Mouse (Mus musculus) MEL (cell line): ENCODE results near the gene Ell2. TPM values are rescaled to one million over a fixed set of nuclear protein-coding genes. Genes with fewer than 3 reads are reported as not detected.

Source experiments
- DNase-seq: peaks from one replicate; pipeline ENCODE4 v3.0.0; 2011; ENCODE audit warnings: low read depth, low spot score
- H3K27ac ChIP-seq: 2 replicates; pipeline ENCODE4 v1.5.1; 2012; ENCODE audit warnings: low read depth, mild to moderate bottlenecking, control low read depth, low read length, moderate library complexity; ENCODE audit not compliant: control insufficient read depth
- H3K27me3 ChIP-seq, 2 experiments: fragments of 150-350 bp in 1 of 2; sonication (generic) in 1 of 2; 2 replicates each; pipeline ENCODE4 v1.6.1; 2012; ENCODE audit warnings: low read length in 2 of 2, mild to moderate bottlenecking in 2 of 2, improper control_type of control experiment in 1 of 2, moderate library complexity in 1 of 2; ENCODE audit not compliant: insufficient read depth in 2 of 2, control insufficient read depth in 1 of 2
- H3K36me3 ChIP-seq, 2 experiments: 2 replicates each; pipeline ENCODE4 v1.6.1; 2012 to 2014; ENCODE audit warnings: low read length in 2 of 2, improper control_type of control experiment in 1 of 2, inconsistent platforms in 1 of 2, mild to moderate bottlenecking in 1 of 2; ENCODE audit not compliant: insufficient read depth in 2 of 2, control insufficient read depth in 1 of 2
- H3K4me1 ChIP-seq, 2 experiments: fragments of 150-350 bp in 1 of 2; sonication (generic) in 1 of 2; 2 replicates each; pipeline ENCODE4 v1.6.1; 2012; ENCODE audit warnings: low read length in 2 of 2, improper control_type of control experiment in 1 of 2, mild to moderate bottlenecking in 1 of 2; ENCODE audit not compliant: insufficient read depth in 2 of 2, control insufficient read depth in 1 of 2
- H3K4me3 ChIP-seq, 2 experiments: fragments of 150-350 bp in 1 of 2; sonication (generic) in 1 of 2; 2 replicates each; pipeline ENCODE4 v1.5.1; 2012; ENCODE audit warnings: low read depth in 2 of 2, low read length in 2 of 2, mild to moderate bottlenecking in 2 of 2, moderate library complexity in 2 of 2, control low read depth in 1 of 2, improper control_type of control experiment in 1 of 2; ENCODE audit not compliant: control insufficient read depth in 1 of 2, insufficient read depth in 1 of 2
- H3K79me2 ChIP-seq: 2 replicates; pipeline ENCODE4 v1.6.1; 2012; ENCODE audit warnings: mild to moderate bottlenecking, low read length, moderate library complexity; ENCODE audit not compliant: control insufficient read depth, poor library complexity, insufficient read depth
- H3K9ac ChIP-seq: 2 replicates; pipeline ENCODE4 v1.6.1; 2012; ENCODE audit warnings: low read depth, mild to moderate bottlenecking, control low read depth, low read length, moderate library complexity; ENCODE audit not compliant: control insufficient read depth, poor library complexity, severe bottlenecking
- H3K9me3 ChIP-seq: fragments of 150-350 bp; sonication (generic); replicated peaks from 2 replicates; pipeline ENCODE4 v1.6.1; 2012; ENCODE audit warnings: mild to moderate bottlenecking, low read length, improper control_type of control experiment, moderate library complexity; ENCODE audit not compliant: insufficient read depth
- BHLHE40 ChIP-seq: IDR thresholded peaks from 2 replicates; pipeline ENCODE4 v1.6.1; 2012; ENCODE audit warnings: low read depth, mild to moderate bottlenecking, inconsistent platforms, low read length, improper control_type of control experiment, borderline replicate concordance
- CTCF ChIP-seq, 3 experiments: IDR thresholded peaks in 2 of 3; conservative IDR thresholded peaks in 1 of 3; 2 replicates each; pipeline ENCODE4 v1.5.1; 2011 to 2012; ENCODE audit warnings: low read length in 3 of 3, low read depth in 2 of 3, mild to moderate bottlenecking in 2 of 3, improper control_type of control experiment in 1 of 3, inconsistent platforms in 1 of 3, mixed read lengths in 1 of 3, moderate library complexity in 1 of 3; ENCODE audit not compliant: control insufficient read depth in 1 of 3, insufficient read depth in 1 of 3, poor library complexity in 1 of 3, severe bottlenecking in 1 of 3
- EP300 ChIP-seq, 2 experiments: IDR thresholded peaks; 2 replicates each; pipeline ENCODE4 v1.6.1; 2011; ENCODE audit warnings: improper control_type of control experiment in 2 of 2, low read length in 2 of 2, low read depth in 1 of 2, mild to moderate bottlenecking in 1 of 2
- ETS1 ChIP-seq: IDR thresholded peaks from 2 replicates; pipeline ENCODE4 v1.6.1; 2012; ENCODE audit warnings: low read depth, mild to moderate bottlenecking, inconsistent platforms, low read length, improper control_type of control experiment, moderate library complexity
- JUND ChIP-seq: IDR thresholded peaks from 2 replicates; pipeline ENCODE4 v1.6.1; 2011; ENCODE audit warnings: low read depth, mild to moderate bottlenecking, improper control_type of control experiment, low read length
- MAX ChIP-seq: IDR thresholded peaks from 2 replicates; pipeline ENCODE4 v1.6.1; 2011; ENCODE audit warnings: low read length, improper control_type of control experiment
- MEF2A ChIP-seq: IDR thresholded peaks from 2 replicates; pipeline ENCODE4 v1.6.1; 2014; ENCODE audit warnings: low read depth, mild to moderate bottlenecking, inconsistent platforms, low read length, improper control_type of control experiment; ENCODE audit not compliant: poor library complexity, insufficient replicate concordance, severe bottlenecking; ENCODE audit errors: extremely low read depth
- MXI1 ChIP-seq: IDR thresholded peaks from 2 replicates; pipeline ENCODE4 v1.6.1; 2011; ENCODE audit warnings: mild to moderate bottlenecking, low read depth, low read length, improper control_type of control experiment
- MYB ChIP-seq: IDR thresholded peaks from 2 replicates; pipeline ENCODE4 v1.6.1; 2011; ENCODE audit warnings: mild to moderate bottlenecking, low read depth, low read length, improper control_type of control experiment
- NRF1 ChIP-seq: IDR thresholded peaks from 2 replicates; pipeline ENCODE4 v1.6.1; 2014; ENCODE audit warnings: low read depth, mild to moderate bottlenecking, inconsistent platforms, low read length, improper control_type of control experiment, moderate library complexity; ENCODE audit not compliant: poor library complexity, insufficient read depth, severe bottlenecking
- POLR2AphosphoS2 ChIP-seq: IDR thresholded peaks from 2 replicates; pipeline ENCODE4 v1.6.1; 2011; ENCODE audit warnings: low read length, improper control_type of control experiment
- SIN3A ChIP-seq: IDR thresholded peaks from 2 replicates; pipeline ENCODE4 v1.6.1; 2012; ENCODE audit warnings: low read length, improper control_type of control experiment, inconsistent platforms
- SMC3 ChIP-seq: IDR thresholded peaks from 2 replicates; pipeline ENCODE4 v1.6.1; 2011; ENCODE audit warnings: low read depth, low read length, improper control_type of control experiment
- TAL1 ChIP-seq: IDR thresholded peaks from 2 replicates; pipeline ENCODE4 v1.6.1; 2012; ENCODE audit warnings: mild to moderate bottlenecking, inconsistent platforms, low read length, moderate library complexity, mixed read lengths
- UBTF ChIP-seq: IDR thresholded peaks from 2 replicates; pipeline ENCODE4 v1.6.1; 2012; ENCODE audit warnings: low read depth, mild to moderate bottlenecking, inconsistent platforms, low read length, improper control_type of control experiment, moderate library complexity, borderline replicate concordance; ENCODE audit not compliant: insufficient read depth
- ZKSCAN1 ChIP-seq: IDR thresholded peaks from 2 replicates; pipeline ENCODE4 v1.6.1; 2012; ENCODE audit warnings: low read depth, mild to moderate bottlenecking, inconsistent platforms, low read length, improper control_type of control experiment, moderate library complexity
- ZMIZ1 ChIP-seq: IDR thresholded peaks from 2 replicates; pipeline ENCODE4 v1.6.1; 2012; ENCODE audit warnings: low read depth, mild to moderate bottlenecking, inconsistent platforms, low read length, improper control_type of control experiment, moderate library complexity
- ZNF384 ChIP-seq: IDR thresholded peaks from 2 replicates; pipeline ENCODE4 v1.6.1; 2012; ENCODE audit warnings: low read depth, mild to moderate bottlenecking, inconsistent platforms, low read length, improper control_type of control experiment
- polyA plus RNA-seq, 2 experiments: library from polyadenylated mRNA; stranded (reverse) in 1 of 2; unstranded in 1 of 2; fragments of >175 nt in 1 of 2; fragments of >200 nt in 1 of 2; gene quantifications; 2 replicates each; pipeline versions ENCODE4 v1.2.1 to v1.2.4; 2012; ENCODE audit warnings: low replicate concordance in 2 of 2, low read depth in 1 of 2; ENCODE audit not compliant: insufficient read length in 2 of 2, insufficient read depth in 1 of 2, missing spikeins in 1 of 2
- total RNA-seq: library from RNA; depleted of rRNA; stranded (reverse); fragments of 300-350 nt; gene quantifications from 2 replicates; pipeline ENCODE4 v1.2.3, GENCODE M21; 2012

Ell2 gene
- total and polyA plus RNA-seq, 3 experiments, result 25.0 to 77.1 (median 52.5) TPM

GRCm38 (mm10) chr13:75740018-75740417 lies 33.5 kb downstream of the Ell2 start:
- Histone ChIP-seq H3K4me3 (no peak overlapping the region), H3K4me1 (peaks cover 49 to 50% of the 10 kb centered on the region in 2 experiments), H3K9me3 (no peaks in the 10 kb centered on the region), H3K27me3 (no peaks in the 10 kb centered on the region), H3K79me2 (peaks cover 19% of the 10 kb centered on the region), H3K36me3 (peaks cover 0 to 82% of the 10 kb centered on the region in 2 experiments; a peak in 2 of 4 replicates), H3K9ac (no peak overlapping the region), H3K27ac (peak overlapping the region; percentile 17)
- TF ChIP-seq CTCF (IDR thresholded peaks at IDR 0.05 in 2 of 3, conservative IDR thresholded peaks at IDR 0.05 in 1 of 3; ENCODE audit: control insufficient read depth in 1 of 3, insufficient read depth in 1 of 3, low read depth in 2 of 3, low read length in 3 of 3, poor library complexity in 1 of 3, severe bottlenecking in 1 of 3) (no peak), MAX (no peak), BHLHE40 (no peak), ETS1 (no peak), SMC3 (no peak), MEF2A (no peak), EP300 (IDR thresholded peaks at IDR 0.05; ENCODE audit: low read depth in 1 of 2, low read length in 2 of 2) (no peak), MXI1 (no peak), ZNF384 (no peak), MYB (no peak), JUND (no peak), UBTF (no peak), NRF1 (no peak), TAL1 (no peak), POLR2AphosphoS2 (no peak), SIN3A (no peak), ZKSCAN1 (no peak), ZMIZ1 (no peak)
- DNase-seq, result peak; percentile 20

GRCm38 (mm10) chr13:75741119-75741518 lies 34.6 kb downstream of the Ell2 start:
- Histone ChIP-seq H3K27ac (peak overlapping the region; percentile 96), H3K27me3 (no peaks in the 10 kb centered on the region), H3K36me3 (peaks cover 0 to 85% of the 10 kb centered on the region in 2 experiments; a peak in 2 of 4 replicates), H3K9ac (peak overlapping the region; percentile 47), H3K4me1 (peaks cover 51 to 57% of the 10 kb centered on the region in 2 experiments), H3K4me3 (peak overlapping the region; percentile 16 to 31; a peak in 3 of 4 replicates), H3K79me2 (peaks cover 17% of the 10 kb centered on the region), H3K9me3 (no peaks in the 10 kb centered on the region)
- DNase-seq, result no peak
- TF ChIP-seq JUND, result no peak
